Mouse (Mus musculus) forebrain, embryonic 14.5 days (tissue): ENCODE results near the gene Tprkb. TPM values are rescaled to one million over a fixed set of nuclear protein-coding genes. Genes with fewer than 3 reads are reported as not detected.
A peak's percentile ranks its signal among the peaks of the same experiment; 100 is the strongest.
"Not testable (repeated sequence)": the region's sequence is repeated elsewhere in the genome, so short reads cannot be mapped to it uniquely, and the experiment has no call there.

ENCODE experiments used
- ATAC-seq: fragments of 200-750 bp; cut with Nextera tagmentation; 2 replicates; pipeline ENCODE4 v1.8.0; 2017; ENCODE audit warnings: mild to moderate bottlenecking, moderate library complexity
- DNase-seq: peaks from one replicate; pipeline ENCODE4 v3.0.0-alpha.2; 2015; ENCODE audit warnings: low spot score
- H3K27ac ChIP-seq: fragments of 300-500 bp; sonication (generic); 2 replicates; pipeline ENCODE4 v1.5.1; 2014; ENCODE audit warnings: low read depth, mild to moderate bottlenecking, control low read depth, low read length, moderate library complexity
- H3K27me3 ChIP-seq: fragments of 300-500 bp; sonication (generic); replicated peaks from 2 replicates; pipeline ENCODE4 v1.6.1; 2014; ENCODE audit warnings: low read length, control low read depth, mixed read lengths; ENCODE audit not compliant: control insufficient read depth, insufficient read depth
- H3K36me3 ChIP-seq: fragments of 300-500 bp; sonication (generic); 2 replicates; pipeline ENCODE4 v1.6.1; 2014; ENCODE audit warnings: low read length, control low read depth; ENCODE audit not compliant: control insufficient read depth, insufficient read depth
- H3K4me1 ChIP-seq: fragments of 300-500 bp; sonication (generic); 2 replicates; pipeline ENCODE4 v1.6.1; 2014; ENCODE audit warnings: antibody characterized with exemption, low read length, control low read depth; ENCODE audit not compliant: control insufficient read depth, insufficient read depth
- H3K4me2 ChIP-seq: fragments of 300-500 bp; sonication (generic); 2 replicates; pipeline ENCODE4 v1.6.1; 2014; ENCODE audit warnings: mild to moderate bottlenecking, control low read depth, low read length
- H3K4me3 ChIP-seq: fragments of 300-500 bp; sonication (generic); 2 replicates; pipeline ENCODE4 v1.5.1; 2014; ENCODE audit warnings: low read depth, low read length, control low read depth
- H3K9ac ChIP-seq: fragments of 300-500 bp; sonication (generic); 2 replicates; pipeline ENCODE4 v1.6.1; 2014; ENCODE audit warnings: mild to moderate bottlenecking, low read length, control low read depth, moderate library complexity
- H3K9me3 ChIP-seq: fragments of 300-500 bp; sonication (generic); replicated peaks from 2 replicates; pipeline ENCODE4 v1.6.1; 2016; ENCODE audit warnings: low read length, control low read depth, mixed read lengths; ENCODE audit not compliant: control insufficient read depth
- WGBS: fragments of 180-500 bp; shearing (Covaris S2); extraction: QIAGEN DNeasy Blood & Tissue Kit; methylation state at CpG from one replicate; pipeline ENCODE4 v1.1.7; 2014; 5-methylcytosine and 5-hydroxymethylcytosine counted together
- polyA plus RNA-seq: library from polyadenylated mRNA; unstranded; fragments of >200 nt; fragmentation: Nextera tagmentation; extraction: Ambion mirVana; gene quantifications from 2 replicates; pipeline ENCODE4 v1.2.1, GENCODE M21; 2014

Tprkb gene
- polyA plus RNA-seq, 1 experiment from 2014 or later: 34.6 TPM

DNA sequence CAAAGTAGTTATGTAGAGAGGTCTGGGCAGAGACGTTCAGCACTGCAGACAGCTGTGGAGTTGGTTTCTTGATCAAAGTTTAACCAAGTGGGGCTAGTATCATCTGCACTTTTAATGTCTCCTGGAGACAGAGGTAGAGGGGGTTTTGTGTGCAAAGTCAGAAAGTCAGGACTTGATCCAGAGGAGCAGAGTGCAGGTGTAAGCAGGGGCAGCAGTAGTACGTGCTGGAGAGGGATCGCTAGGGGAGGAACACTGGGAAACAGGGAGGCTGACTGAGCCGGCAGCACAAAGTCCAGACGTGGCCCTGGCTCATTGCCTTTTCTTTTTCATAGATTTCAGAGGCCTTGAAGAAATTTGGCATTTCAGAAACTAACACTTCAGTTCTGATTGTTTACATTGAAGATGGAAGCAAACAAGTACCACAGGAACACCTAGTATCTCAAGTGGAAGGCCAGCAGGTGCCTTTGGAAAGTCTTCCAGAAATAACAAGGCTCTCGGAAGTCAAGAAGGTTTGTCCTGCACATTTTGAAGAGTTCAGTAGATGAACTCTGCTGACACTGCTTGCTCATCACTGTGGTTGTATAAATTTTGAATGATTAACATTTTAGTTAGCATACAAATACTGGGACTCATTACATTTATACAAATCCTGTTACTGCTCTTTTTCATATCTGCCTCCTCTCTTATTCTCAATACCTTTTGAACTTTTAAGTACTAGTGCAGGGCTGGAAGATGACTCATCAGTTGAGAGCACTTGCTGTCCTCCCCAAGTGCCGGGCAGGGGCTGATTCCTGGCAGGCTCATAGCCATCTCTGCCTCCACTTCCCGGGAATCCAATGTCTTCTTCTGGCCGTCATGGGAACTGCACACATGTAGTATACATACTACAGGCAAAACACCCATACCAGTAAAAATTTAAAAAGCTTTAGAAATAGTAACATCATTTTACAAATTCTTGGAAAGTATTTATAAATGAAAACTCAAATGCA is 16.1 kb downstream of the Tprkb start:
- DNase-seq (no peak), ATAC-seq (no peak)
- peaks cover 66% of the 10 kb centered on the region for H3K36me3 ChIP-seq
- no peak overlapping the region for H3K4me2 ChIP-seq
- H3K4me1 ChIP-seq: no peaks in the 10 kb centered on the region
- no peaks in the 10 kb centered on the region for H3K9me3 ChIP-seq
- H3K27me3 ChIP-seq: no peaks in the 10 kb centered on the region
- no peak overlapping the region for H3K27ac ChIP-seq
- no peak overlapping the region for H3K9ac ChIP-seq
- WGBS: 92% methylated on average over 9 of the region's 9 CpGs
- H3K4me3 ChIP-seq: no peak overlapping the region

DNA sequence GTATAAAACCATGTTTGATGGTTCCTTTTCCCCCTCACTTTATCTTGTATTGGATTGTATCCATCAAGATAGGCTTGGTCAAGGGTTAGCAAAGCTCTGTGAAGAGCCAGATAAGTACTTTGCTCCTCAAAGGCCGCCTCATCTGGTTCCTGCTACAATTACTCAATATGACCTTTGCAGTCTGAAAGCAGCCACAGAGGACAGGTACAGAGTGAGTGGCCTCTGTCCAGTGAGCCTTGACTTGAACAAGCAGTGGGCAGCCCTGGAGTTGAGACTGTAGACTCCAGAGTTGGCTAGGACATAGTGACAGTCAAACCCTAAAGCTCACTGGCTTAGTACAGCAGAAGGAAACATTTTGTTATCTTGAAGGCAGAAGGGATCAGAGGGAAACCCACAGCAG is 17.6 kb downstream of the Tprkb start:
- no peaks in the 10 kb centered on the region for H3K9me3 ChIP-seq
- H3K27ac ChIP-seq: no peak overlapping the region
- H3K9ac ChIP-seq: no peak overlapping the region
- H3K4me1 ChIP-seq: no peaks in the 10 kb centered on the region
- H3K36me3 ChIP-seq: peaks cover 66% of the 10 kb centered on the region
- no peak for DNase-seq
- no peak overlapping the region for H3K4me2 ChIP-seq
- 96% methylated on average over 1 of the region's 1 CpGs for WGBS
- H3K4me3 ChIP-seq: no peak overlapping the region
- H3K27me3 ChIP-seq: no peaks in the 10 kb centered on the region
- no peak for ATAC-seq

DNA sequence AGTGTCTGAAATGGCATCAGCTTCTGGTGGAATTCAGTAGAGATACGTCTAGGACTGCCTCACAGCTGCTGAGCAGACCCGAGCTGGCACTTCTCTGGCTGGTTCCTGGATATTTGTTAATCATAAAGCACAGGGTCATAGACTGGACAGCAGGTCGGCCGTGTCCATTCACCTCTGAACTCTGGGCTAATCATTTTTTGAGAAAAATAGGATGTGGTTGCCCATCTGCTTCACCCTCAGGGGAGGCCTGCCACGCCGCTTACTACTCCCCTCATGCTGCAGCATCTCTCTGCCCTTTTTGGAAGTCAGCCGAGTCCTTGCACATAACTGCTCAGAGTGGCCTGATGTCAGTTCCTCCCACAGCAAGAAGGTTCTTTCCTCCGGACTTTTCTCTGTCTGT is 22.4 kb downstream of the Tprkb start:
- no peak overlapping the region for H3K4me3 ChIP-seq
- no peak for ATAC-seq
- DNase-seq: no peak
- 90% methylated on average over 8 of the region's 8 CpGs for WGBS
- H3K9me3 ChIP-seq: no peaks in the 10 kb centered on the region
- no peak overlapping the region for H3K27ac ChIP-seq
- H3K36me3 ChIP-seq: peaks cover 24% of the 10 kb centered on the region
- no peaks in the 10 kb centered on the region for H3K27me3 ChIP-seq
- H3K9ac ChIP-seq: no peak overlapping the region
- no peak overlapping the region for H3K4me2 ChIP-seq
- H3K4me1 ChIP-seq: no peaks in the 10 kb centered on the region

DNA sequence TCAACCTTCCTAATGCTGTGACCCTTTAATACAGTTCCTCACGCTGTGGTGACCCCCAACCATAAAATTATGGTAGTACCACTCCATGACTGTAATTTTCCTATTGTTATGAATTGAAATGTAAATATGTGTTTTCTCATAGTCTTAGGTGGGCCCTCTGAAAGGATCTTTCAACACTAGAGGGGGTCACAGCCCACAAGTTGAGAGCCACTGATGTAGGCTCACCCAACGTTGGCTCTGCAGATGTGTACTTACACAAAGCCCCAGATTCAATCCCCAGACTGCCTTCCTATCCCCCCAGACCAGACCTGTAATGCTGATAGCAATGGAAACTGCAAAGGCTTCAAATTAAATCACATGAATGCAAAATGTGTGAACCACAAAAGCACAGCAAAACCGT is 24.0 kb downstream of the Tprkb start:
- Histone ChIP-seq H3K27me3 (no peaks in the 10 kb centered on the region), H3K36me3 (0 out of 2 replicates have a peak, but pooled peaks cover 11% of the 10 kb centered on the region), H3K4me1 (no peaks in the 10 kb centered on the region), H3K4me2 (no peak overlapping the region), H3K27ac (no peak overlapping the region), H3K4me3 (no peak overlapping the region), H3K9me3 (no peaks in the 10 kb centered on the region), H3K9ac (no peak overlapping the region)
- WGBS: 61% methylated on average over 3 of the region's 3 CpGs
- no peak for ATAC-seq
- DNase-seq: no peak

DNA sequence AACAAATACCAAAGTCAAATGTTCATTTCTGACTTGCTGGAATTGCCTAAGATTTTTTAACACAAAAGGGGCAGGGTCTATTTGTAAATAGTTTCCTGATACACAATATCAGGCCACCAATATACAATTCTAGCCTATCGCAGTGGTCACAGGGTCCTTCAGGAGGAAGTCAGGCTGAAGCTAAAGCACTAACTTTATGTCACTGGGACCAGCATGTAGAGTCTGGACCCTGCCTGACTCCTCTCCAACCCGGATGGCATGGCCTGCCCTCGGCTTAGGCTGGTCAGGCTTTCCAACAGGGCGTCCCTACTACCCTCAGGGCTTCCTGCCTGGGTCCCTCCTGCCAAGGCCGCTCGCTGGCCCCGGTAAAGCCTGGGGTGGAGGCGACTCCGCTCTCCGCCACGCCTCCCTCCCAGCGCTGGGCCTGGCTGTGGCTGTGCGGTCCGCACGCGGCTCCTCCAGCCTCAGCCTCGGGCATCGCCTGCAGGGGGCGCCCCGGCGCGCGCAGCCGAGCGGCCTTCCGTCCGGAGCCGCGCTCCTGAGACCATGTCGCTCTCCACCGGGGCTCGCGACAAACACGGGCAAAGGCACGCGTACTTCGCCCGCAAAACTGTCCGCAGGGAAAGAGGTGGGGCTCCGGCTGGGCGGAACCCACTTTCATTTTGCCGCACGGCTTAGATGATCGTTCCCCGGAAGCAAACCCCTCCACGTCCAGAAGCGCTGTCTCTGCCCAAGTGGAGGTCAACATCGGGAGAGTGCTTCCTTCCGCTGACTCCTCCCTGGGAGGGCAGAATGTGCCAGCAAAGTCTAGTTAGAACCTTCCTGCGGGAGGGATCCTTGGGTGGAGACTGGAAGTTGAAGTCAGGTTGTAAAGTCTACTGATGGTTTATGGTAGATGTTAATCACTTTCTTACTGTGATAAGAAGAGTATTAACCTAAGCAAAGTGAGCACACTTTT is 25.1 kb downstream of the Tprkb start:
- H3K27ac ChIP-seq: not testable (repeated sequence)

DNA sequence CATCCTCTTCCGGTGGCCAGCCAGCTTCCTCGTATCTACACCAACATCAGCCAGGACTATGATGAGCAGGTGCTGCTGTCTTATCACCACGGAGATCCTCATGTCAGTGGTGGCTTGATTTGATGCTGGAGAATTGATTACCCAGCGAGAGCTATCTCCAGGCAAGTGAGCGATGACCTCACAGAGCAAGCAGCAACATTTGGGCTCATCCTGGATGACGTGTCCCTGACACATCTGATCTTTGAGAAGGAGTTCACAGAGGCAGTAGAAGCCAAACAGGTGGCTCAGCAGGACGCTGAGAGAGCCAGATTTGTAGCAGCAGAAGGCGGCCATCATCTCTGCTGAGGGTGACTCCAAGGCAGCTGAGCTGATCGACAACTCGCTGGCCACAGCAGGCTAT is 27.0 kb downstream of the Tprkb start:
- DNase-seq (no peak), ATAC-seq (no peak)
- Histone ChIP-seq H3K9me3 (no peaks in the 10 kb centered on the region), H3K4me2 (no peak overlapping the region), H3K36me3 (peaks cover 14% of the 10 kb centered on the region), H3K27ac (no peak overlapping the region), H3K9ac (no peak overlapping the region), H3K4me3 (no peak overlapping the region), H3K27me3 (no peaks in the 10 kb centered on the region), H3K4me1 (no peaks in the 10 kb centered on the region)
- 84% methylated on average over 10 of the region's 10 CpGs for WGBS

More for the DNA sequence above, 25.1 kb downstream of the Tprkb start:
- not testable (repeated sequence) for H3K36me3 ChIP-seq, H3K9me3 ChIP-seq, H3K4me1 ChIP-seq, H3K27me3 ChIP-seq
- WGBS: 3% methylated on average over 44 of the region's 50 CpGs
- peak; percentile 71 for DNase-seq
- ATAC-seq: peak; percentile 95
- Histone ChIP-seq H3K4me3 (peak overlapping the region; percentile 39), H3K9ac (peak overlapping the region; percentile 58), H3K4me2 (peak overlapping the region; percentile 57)

DNA sequence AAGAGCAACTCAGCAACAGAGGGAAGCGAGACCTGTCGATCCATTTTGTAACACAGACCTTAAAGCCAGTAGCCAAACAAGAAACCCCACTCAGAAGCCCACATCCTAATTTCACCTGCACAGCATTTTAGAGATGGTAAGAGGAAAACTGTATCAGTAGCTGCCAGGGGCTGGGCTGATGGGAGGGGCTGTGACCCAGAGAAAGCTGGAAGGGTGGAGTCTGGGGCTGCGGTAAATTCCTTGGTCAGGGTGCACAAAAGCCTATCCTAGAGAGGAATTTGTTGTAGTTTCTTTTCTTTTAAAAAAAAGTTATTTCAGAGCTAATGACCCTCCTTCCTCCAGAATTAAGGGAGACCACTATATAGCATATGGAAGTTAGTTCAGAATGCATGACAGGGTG is 30.8 kb downstream of the Tprkb start:
- Histone ChIP-seq H3K4me2 (no peak overlapping the region), H3K9ac (no peak overlapping the region), H3K9me3 (no peaks in the 10 kb centered on the region), H3K4me1 (no peaks in the 10 kb centered on the region), H3K27me3 (no peaks in the 10 kb centered on the region), H3K27ac (no peak overlapping the region), H3K4me3 (no peak overlapping the region), H3K36me3 (peaks cover 50% of the 10 kb centered on the region)
- DNase-seq: no peak
- no peak for ATAC-seq
- WGBS: 96% methylated on average over 3 of the region's 3 CpGs

DNA sequence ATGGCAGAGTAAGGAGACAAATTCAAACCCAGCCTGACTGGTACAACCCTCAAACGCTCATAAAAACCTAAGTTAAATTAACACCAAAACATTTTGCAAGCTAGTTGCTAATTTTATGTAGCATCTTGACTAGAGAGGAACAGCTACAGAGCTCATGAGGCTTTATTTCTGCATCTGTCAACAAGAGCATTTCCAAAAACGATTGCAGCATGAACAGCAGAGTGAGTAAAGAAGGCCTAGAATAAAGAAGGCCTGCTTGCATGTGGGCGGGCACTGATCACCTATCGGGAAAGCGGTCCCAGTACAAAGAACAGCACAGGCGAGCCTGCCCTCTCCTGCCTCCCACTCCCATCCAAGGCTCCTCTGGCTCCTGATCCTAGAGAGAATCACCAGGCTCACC is 36.9 kb downstream of the Tprkb start:
- Histone ChIP-seq H3K4me2 (no peak overlapping the region), H3K27me3 (no peaks in the 10 kb centered on the region), H3K9ac (no peak overlapping the region), H3K4me3 (no peak overlapping the region), H3K4me1 (no peaks in the 10 kb centered on the region), H3K27ac (no peak overlapping the region), H3K9me3 (no peaks in the 10 kb centered on the region), H3K36me3 (peaks cover 91% of the 10 kb centered on the region)
- WGBS: 84% methylated on average over 6 of the region's 6 CpGs
- no peak for ATAC-seq
- no peak for DNase-seq
